Mouse (Mus musculus): ENCODE data around the gene Notch2.

The Notch2 gene

DNA sequence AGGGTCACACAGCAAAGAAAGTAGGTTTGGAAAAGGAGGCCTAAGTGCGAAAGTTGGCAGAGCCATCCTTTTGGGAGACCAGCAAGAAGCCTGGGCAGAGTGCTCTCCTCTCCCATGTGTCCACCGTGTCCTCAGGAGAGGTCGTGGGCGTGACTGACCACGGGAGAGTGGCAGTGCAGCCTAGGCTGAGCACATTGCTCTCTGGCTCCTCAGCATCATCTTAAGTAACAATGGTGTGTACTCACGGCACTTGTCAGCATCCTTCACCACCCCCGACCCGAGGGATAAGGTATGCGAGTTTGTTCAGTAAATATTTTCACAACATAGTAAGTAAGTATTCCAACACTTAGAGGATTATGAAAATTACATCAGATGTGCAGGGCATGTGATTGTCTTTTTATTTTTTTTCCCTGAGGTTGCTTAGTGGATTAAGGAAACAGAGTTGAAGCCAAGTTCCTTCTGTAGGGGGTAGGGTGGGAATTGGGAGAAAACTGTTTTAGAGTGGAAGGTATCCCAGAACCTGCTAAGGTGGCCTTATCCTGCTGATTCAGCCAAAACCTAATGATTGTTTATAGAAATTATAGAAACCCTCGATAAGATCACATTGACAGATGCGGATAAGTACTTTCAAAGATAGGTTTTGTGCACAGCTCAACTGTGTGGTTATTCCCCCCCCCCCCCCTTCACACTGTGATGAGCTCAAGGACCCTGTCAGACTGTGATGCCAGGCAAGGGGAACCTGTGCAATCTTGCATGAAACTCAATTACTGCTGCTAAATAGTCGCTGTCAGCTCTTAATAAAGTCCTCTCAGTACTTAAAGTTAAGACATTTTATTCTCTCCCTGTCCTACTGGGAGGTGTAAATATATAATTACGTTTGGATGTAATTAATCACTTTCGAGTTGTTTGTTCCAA is 37.4 kb downstream of the Notch2 start:
- no peak for DNase-seq (ENCODE audit: low read depth, low spot score)

DNA sequence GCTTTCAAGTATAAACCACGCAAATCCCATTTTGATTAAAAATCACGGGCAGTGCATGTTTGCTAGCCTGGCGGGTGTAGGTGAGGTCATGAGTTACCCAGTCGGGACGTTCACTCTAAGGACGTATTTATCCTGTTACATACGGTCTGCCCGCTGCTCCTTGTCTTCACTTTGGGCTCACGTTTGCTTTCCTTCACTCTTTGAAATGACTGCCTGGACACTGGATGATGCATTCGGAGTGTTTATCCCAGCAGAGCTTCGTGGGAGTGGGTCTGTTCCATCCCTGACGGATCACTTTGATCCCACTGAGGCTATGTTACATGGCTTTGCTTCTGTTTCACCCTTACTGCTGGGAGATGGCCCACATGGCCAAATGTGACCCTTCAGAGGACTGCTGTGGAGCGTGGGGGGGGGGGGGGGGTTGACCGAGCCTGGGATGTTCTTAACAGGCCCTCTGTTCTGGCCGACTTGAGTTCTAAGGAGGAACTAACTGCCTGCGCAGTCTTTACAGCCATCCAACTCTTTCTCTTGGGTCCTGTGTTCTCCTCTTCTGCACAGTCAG is 38.2 kb downstream of the Notch2 start:
- no peak for DNase-seq (ENCODE audit: low read depth, low spot score)

DNA sequence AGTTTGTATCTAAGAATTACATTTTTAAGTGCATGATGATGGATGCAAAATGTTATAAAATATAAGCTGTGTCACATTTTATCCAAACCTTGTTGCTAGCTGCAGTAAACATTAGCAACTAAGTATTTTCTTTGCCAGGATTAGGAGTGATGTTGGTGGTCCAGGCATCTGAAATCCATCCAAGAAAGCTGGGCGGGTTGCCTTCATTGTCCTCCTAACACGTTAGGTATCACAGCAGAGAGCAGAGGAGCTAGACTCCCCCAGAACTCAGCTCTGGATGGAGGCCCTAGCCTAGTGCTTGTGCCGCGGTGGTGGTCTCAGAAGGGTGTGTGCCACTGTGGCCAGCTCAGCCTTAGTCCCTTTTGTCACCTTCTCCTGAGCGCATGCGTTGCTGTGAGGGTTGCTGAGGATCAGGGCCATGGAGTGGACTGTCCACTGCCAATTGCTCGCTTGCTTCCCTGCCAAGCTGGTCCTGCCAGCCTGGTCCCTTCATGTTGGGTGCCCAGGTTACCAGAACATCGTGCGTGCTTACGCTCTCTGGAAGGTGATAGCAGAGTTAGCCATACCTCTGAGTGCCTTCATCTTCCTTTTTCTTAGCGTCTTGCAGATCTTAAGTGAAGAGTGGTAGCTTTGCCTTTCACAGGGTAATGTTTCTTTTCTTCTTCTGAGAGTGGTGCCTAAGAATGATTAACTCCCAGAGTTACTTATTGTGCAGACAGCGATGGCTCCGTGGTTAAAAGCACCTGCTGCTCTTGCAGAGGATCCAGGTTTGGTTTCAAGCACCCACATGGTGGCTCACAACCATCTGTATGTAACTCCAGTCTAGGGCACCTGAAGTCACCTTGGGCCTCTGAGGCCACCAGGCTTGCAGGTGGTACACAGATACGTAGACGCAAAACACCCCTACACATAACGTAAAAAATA is 39.4 kb downstream of the Notch2 start:
- no peak for DNase-seq (ENCODE audit: low read depth, low spot score)

GRCm38 (mm10) chr3:98053817-98054216 is 40.5 kb downstream of the Notch2 start:
- no peak for DNase-seq (ENCODE audit: low read depth, low spot score)

DNA sequence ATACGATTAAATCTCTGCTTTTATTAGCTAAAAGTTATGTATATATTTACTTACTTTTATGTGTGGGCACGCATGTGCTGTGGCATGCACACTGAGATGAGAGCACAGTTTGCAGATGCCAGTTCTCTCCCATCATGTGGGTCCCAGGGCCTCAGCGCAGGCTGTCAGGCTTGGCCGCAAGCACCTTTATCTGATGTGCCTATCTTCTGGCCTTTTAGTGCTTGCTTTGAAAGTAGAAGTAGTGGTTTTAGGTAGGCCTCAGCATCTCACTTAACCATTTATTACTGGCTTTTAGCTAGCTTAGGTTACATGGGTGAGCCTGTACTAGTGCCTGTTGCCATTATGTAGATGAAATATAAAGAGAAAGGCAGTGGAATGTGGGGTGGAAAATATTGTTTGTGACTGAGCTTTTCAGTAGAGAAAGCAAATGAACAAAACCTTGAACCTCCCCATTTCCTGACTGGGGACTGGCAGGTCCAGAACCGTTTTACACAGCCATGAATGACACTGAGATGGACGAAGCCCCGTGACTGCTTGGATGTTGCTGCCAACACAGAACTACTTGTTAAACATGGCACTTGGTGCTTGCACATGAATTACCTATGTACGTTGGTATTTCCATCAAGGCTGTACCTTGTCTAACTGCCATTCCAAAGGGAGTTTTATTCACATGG is 41.1 kb downstream of the Notch2 start:
- DNase-seq (ENCODE audit: low read depth, low spot score), result no peak

DNA sequence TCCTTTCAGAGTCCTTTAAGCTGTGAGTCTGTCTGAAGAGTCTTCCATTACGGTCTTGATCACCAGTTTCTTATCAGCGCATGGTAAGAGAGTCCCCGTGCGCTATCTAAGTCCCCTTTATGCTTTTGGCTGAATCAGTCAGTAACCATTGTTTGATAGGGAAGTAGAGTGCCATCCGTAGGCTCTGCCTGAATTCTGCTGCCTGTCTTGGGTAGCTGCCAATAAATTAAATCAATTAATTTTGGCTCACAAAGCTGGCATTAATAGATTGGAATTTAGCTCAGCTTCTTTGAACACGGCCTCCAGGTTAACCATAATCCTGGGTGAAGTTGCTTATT is 41.6 kb downstream of the Notch2 start:
- no peak for DNase-seq (ENCODE audit: low read depth, low spot score)

- DNase-seq (ENCODE audit: low read depth, low spot score), result no peak
Measured at GRCm38 (mm10) chr3:98055808-98056728, 42.7 kb downstream of the Notch2 start.

DNA sequence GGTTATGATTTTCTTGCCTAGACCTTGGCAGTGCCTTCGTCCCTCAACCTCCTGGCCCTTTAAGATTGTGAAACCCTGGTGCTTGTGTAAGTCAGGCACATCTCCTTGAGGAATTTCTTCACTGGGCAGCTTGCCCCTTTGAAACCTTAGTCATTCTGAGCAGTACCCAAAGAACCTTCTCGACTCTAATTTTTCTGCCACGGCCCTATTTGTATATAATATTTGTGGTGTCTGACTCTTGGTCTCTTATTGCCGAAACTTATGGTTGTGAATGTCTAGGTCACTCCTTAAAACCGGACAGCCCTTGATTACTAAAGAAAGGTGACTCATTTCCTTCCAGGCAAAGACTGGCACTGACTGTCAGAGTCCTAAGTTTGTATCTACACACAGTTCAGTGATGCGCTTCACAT is 43.6 kb downstream of the Notch2 start:
- no peak for DNase-seq (ENCODE audit: low read depth, low spot score)

DNA sequence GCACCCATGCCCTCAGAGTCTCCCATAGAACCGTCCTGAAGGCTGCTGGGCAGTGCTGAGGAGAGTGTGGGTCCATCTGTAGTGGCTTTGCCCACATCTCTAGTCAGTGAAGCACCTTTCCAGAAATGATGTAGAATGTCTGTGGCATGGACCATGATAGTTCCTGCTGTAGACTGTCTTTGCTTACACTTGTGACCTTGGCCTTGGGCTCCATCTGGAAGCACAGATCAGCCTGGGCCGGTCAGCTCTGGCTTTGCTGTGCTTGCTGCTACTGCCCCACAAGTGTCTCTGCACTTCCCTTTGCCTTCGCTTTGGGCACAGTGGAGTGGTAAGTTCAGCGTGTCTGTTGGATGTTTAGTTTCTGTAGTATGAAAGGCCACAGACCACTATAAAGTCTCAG is 45.7 kb downstream of the Notch2 start:
- no peak for DNase-seq (ENCODE audit: low read depth, low spot score)

DNA sequence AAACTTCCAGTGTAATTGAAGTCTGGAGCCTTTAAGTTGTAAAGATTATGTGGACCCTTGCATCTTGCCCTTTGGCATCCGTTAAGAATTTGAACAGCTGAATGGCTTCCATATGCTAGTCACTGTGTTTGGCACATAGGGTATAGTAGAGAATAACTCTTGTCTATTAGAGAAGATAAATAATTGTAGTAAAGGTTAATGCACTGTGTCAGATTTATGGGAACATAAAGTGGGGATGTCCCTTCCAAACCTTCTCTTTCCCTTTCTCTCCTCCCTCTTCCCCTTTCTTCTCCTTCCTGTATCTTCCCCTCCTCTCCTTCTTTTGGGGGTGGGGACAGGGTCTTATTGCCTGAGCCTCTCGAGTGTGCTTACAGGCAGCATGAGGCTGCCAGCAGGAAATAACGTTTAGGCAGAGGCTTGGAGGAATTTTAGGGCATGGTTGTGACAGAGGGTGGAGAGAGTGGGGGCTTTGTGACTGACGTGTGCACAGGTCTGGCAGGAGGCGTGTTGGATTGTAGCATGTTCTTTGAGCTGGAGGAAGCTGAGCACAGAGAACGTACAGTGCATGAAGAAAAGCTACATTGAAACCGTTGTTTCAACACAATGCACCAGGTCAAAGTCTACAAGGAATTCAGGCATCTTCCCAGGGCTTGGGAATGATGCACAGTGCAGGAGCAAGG is 47.8 kb downstream of the Notch2 start:
- no peak for DNase-seq (ENCODE audit: low read depth, low spot score)

GRCm38 (mm10) chr3:98061661-98062330 is 48.5 kb downstream of the Notch2 start:
- DNase-seq (ENCODE audit: low read depth, low spot score), result no peak

DNA sequence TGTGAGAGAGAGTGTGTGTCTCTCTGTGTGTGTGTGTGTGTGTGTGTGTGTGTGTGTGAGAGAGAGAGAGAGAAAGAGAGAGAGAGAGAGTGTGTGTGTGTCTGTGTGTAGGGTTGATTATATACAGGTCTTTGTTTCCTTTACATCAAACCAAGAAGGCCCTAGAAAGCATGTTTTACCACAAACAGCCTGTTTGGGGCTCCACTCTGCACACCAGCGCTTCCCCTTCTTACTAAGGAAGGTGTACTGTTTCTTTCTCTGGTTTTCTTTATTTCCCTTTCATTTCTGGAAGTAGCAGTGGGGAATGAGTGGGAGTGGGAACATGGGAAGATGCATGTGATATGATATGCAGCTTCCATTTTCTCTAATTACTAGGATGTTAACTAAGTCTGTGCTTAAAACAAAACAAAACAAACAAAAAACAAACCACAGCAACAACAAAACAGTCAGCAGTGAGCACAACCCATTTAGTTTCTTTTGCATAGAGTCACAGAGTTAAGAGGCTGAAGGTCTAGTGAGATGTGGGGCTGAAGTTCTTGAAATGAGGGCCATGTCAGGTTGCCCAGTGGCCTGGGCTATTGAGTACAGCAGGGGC is 49.4 kb downstream of the Notch2 start:
- DNase-seq (ENCODE audit: low read depth, low spot score), result no peak

DNA sequence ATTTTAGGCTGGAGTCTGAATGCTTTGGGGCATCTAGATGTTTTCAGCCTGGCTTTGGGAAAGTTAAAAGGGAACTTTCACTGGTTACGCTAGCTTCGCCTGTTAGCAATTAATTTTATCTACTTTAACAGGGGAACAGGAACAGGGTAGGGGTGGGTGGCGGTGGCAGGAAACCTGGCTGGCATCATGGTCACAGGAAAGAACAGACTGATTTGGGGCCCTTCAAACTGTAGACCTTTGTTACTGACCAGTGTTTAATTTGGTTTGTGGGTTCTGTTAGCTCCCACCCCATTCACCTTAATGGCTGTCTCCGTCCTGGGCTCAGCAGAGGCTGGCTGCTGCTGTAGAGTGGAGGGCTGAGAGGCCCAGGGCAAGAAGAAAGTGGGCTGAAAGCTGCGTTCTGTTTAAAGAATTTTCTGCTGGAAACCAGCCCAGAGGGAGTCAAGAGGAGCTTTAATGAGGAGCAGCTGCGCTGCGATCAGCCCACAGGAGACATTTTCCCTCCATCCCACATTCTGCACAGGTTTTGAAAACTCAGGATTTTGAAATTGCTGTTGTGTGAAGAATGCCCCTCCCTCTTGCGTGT is 50.0 kb downstream of the Notch2 start:
- no peak for DNase-seq (ENCODE audit: low read depth, low spot score)

DNA sequence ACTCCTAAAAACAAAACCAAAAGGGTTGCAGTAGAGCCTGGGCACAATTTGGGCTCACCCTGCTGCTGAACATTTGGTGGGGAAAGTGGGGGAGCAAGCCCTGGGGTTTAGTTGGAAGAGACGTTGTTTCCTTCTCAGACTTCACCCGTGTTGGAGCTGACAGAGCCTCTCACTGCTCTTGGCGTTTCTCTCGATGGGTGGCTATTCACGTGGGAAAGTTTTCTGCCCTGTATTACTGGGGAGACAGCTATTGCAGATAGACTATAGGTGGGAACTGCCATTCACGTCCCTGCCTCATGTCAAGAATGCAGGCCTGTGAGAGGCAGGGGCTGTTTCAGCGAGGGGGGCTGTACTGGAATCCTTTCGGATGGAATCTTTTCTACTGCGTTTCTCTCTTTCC is 50.5 kb downstream of the Notch2 start:
- DNase-seq (ENCODE audit: low read depth, low spot score), result no peak

GRCm38 (mm10) chr3:98065004-98065403 is 51.7 kb downstream of the Notch2 start:
- no peak for DNase-seq (ENCODE audit: low read depth, low spot score)

GRCm38 (mm10) chr3:98066434-98066833 is 53.1 kb downstream of the Notch2 start:
- DNase-seq (ENCODE audit: low read depth, low spot score), result no peak

- no peak for DNase-seq (ENCODE audit: low read depth, low spot score)
Measured at GRCm38 (mm10) chr3:98067413-98067812, 54.1 kb downstream of the Notch2 start.

DNA sequence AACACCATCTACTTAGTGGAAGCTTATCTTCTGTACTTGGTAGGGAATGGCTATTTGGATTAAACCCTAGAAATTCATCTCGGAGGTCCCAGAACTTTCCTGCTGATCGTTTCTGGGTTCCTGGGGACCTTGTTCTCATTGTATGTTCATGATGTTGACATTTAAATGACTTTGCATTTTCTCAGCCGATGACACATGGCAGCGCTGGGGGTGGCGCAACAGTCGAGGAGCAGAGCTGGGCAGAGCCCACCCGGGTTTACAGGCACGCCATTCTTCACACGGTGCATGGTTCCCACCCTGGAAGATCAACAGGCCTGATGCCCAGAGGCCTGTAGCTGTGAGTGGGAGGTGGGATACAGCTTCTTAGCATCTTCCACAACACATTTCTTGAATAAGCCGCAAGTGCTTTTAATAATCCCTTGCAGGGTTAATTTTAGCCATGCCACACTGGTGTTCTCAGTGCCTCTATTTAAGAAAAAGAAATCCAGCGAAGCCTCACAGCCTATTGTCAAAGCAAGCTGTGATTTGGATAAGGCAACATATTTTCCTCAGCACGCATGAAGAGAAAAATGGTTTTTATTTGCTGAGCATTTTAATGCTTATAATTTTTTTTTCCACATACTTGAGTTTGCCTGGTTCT is 54.6 kb downstream of the Notch2 start:
- no peak for DNase-seq (ENCODE audit: low read depth, low spot score)
